Mouse (Mus musculus): ENCODE data around the gene Runx1. TPM values are rescaled to one million over a fixed set of nuclear protein-coding genes. Genes with fewer than 3 reads are reported as not detected.
A peak's percentile ranks its signal among the peaks of the same experiment; 100 is the strongest.

The Runx1 gene
- 4.1 and 4.4 TPM in 2 replicates for polyA plus RNA-seq (2015; fragmentation: Nextera tagmentation; extraction: Ambion mirVana)

GRCm38 (mm10) chr16:92825908-92826650, at the start of gene Runx1:
Gene Runx1, minus strand, starts transcription at chr16:92826149.
- no peaks in the 10 kb centered on the region for H3K9me3 ChIP-seq (replicated peaks; ENCODE audit: control insufficient read depth, low read length)
- peak within 1 kb of the TSS; percentile 75 for H3K4me2 ChIP-seq (ENCODE audit: low read depth, low read length)
- peak; percentile 67 for ATAC-seq (ENCODE audit: low read depth)
- no peaks in the 10 kb centered on the region for H3K36me3 ChIP-seq (ENCODE audit: control insufficient read depth, insufficient read depth)
- H3K27me3 ChIP-seq (ENCODE audit: control insufficient read depth, insufficient read depth, low read depth, low read length) = no peaks in the 10 kb centered on the region
- H3K9ac ChIP-seq (ENCODE audit: low read depth, low read length) = peak within 1 kb of the TSS; percentile 68
- 15% methylated on average over 11 of the region's 11 CpGs for WGBS (ENCODE audit: insufficient replicate concordance)
- H3K4me1 ChIP-seq (ENCODE audit: control insufficient read depth, low read depth, low read length) = peaks cover 39% of the 10 kb centered on the region
- peak within 1 kb of the TSS; percentile 62 for H3K4me3 ChIP-seq (ENCODE audit: low read depth, low read length)
- peak within 1 kb of the TSS; percentile 89 for H3K27ac ChIP-seq (ENCODE audit: low read length)

- Histone ChIP-seq H3K27me3 (ENCODE audit: control insufficient read depth, insufficient read depth, low read depth, low read length) (no peaks in the 10 kb centered on the region; the same call in 1 of the 2 replicates), H3K27ac (ENCODE audit: low read length) (no peak overlapping the region), H3K4me1 (ENCODE audit: control insufficient read depth, low read depth, low read length) (no peaks in the 10 kb centered on the region), H3K9me3 (replicated peaks; ENCODE audit: control insufficient read depth, low read length) (no peaks in the 10 kb centered on the region), H3K4me2 (ENCODE audit: low read depth, low read length) (no peak overlapping the region), H3K9ac (ENCODE audit: low read depth, low read length) (no peak overlapping the region), H3K36me3 (ENCODE audit: control insufficient read depth, insufficient read depth) (no peaks in the 10 kb centered on the region), H3K4me3 (ENCODE audit: low read depth, low read length) (no peak overlapping the region)
- ATAC-seq (ENCODE audit: low read depth) = no peak
- WGBS (ENCODE audit: insufficient replicate concordance) = 18% methylated on average over 3 of the region's 3 CpGs
These were observed 48.1 kb upstream of the Runx1 start for GRCm38 (mm10) chr16:92874015-92874414.

GRCm38 (mm10) chr16:92871728-92872127, 45.8 kb upstream of the Runx1 start:
- no peaks in the 10 kb centered on the region for H3K36me3 ChIP-seq (ENCODE audit: control insufficient read depth, insufficient read depth)
- H3K4me3 ChIP-seq (ENCODE audit: low read depth, low read length) = no peak overlapping the region
- WGBS (ENCODE audit: insufficient replicate concordance) = 37% methylated on average over 11 of the region's 11 CpGs
- H3K27ac ChIP-seq (ENCODE audit: low read length) = no peak overlapping the region
- H3K4me1 ChIP-seq (ENCODE audit: control insufficient read depth, low read depth, low read length) = no peaks in the 10 kb centered on the region
- H3K9me3 ChIP-seq (replicated peaks; ENCODE audit: control insufficient read depth, low read length) = no peaks in the 10 kb centered on the region
- H3K4me2 ChIP-seq (ENCODE audit: low read depth, low read length) = no peak overlapping the region
- H3K9ac ChIP-seq (ENCODE audit: low read depth, low read length) = no peak overlapping the region
- ATAC-seq (ENCODE audit: low read depth) = 0 out of 2 replicates have a peak, but pooled peaks have one; percentile 30
- H3K27me3 ChIP-seq (ENCODE audit: control insufficient read depth, insufficient read depth, low read depth, low read length) = no peaks in the 10 kb centered on the region; the same call in 1 of the 2 replicates

- Histone ChIP-seq H3K4me1 (ENCODE audit: control insufficient read depth, low read depth, low read length) (no peaks in the 10 kb centered on the region), H3K9me3 (replicated peaks; ENCODE audit: control insufficient read depth, low read length) (no peaks in the 10 kb centered on the region), H3K27me3 (ENCODE audit: control insufficient read depth, insufficient read depth, low read depth, low read length) (no peaks in the 10 kb centered on the region; the same call in 1 of the 2 replicates), H3K9ac (ENCODE audit: low read depth, low read length) (no peak overlapping the region), H3K4me3 (ENCODE audit: low read depth, low read length) (no peak overlapping the region), H3K36me3 (ENCODE audit: control insufficient read depth, insufficient read depth) (no peaks in the 10 kb centered on the region), H3K27ac (ENCODE audit: low read length) (peak overlapping the region; percentile 32; the same call in 1 of the 2 replicates), H3K4me2 (ENCODE audit: low read depth, low read length) (no peak overlapping the region)
- 24% methylated on average over 4 of the region's 4 CpGs for WGBS (ENCODE audit: insufficient replicate concordance)
- ATAC-seq (ENCODE audit: low read depth) = no peak
These were observed 42.6 kb upstream of the Runx1 start for GRCm38 (mm10) chr16:92868550-92868949.

- H3K9me3 ChIP-seq (replicated peaks; ENCODE audit: control insufficient read depth, low read length) = no peaks in the 10 kb centered on the region
- H3K9ac ChIP-seq (ENCODE audit: low read depth, low read length) = no peak overlapping the region
- 26% methylated on average over 9 of the region's 9 CpGs for WGBS (ENCODE audit: insufficient replicate concordance)
- no peak overlapping the region for H3K4me2 ChIP-seq (ENCODE audit: low read depth, low read length)
- no peaks in the 10 kb centered on the region for H3K4me1 ChIP-seq (ENCODE audit: control insufficient read depth, low read depth, low read length)
- no peaks in the 10 kb centered on the region; the same call in 1 of the 2 replicates for H3K27me3 ChIP-seq (ENCODE audit: control insufficient read depth, insufficient read depth, low read depth, low read length)
- no peak for ATAC-seq (ENCODE audit: low read depth)
- H3K4me3 ChIP-seq (ENCODE audit: low read depth, low read length) = no peak overlapping the region
- no peak overlapping the region for H3K27ac ChIP-seq (ENCODE audit: low read length)
- no peaks in the 10 kb centered on the region for H3K36me3 ChIP-seq (ENCODE audit: control insufficient read depth, insufficient read depth)
These were observed 41.4 kb upstream of the Runx1 start for GRCm38 (mm10) chr16:92867261-92867935.

GRCm38 (mm10) chr16:92865314-92865713, 39.4 kb upstream of the Runx1 start:
- no peaks in the 10 kb centered on the region for H3K36me3 ChIP-seq (ENCODE audit: control insufficient read depth, insufficient read depth)
- no peak overlapping the region for H3K27ac ChIP-seq (ENCODE audit: low read length)
- WGBS (ENCODE audit: insufficient replicate concordance) = 74% methylated on average over 3 of the region's 3 CpGs
- no peaks in the 10 kb centered on the region for H3K9me3 ChIP-seq (replicated peaks; ENCODE audit: control insufficient read depth, low read length)
- no peak overlapping the region for H3K4me3 ChIP-seq (ENCODE audit: low read depth, low read length)
- H3K4me2 ChIP-seq (ENCODE audit: low read depth, low read length) = no peak overlapping the region
- no peaks in the 10 kb centered on the region; the same call in 1 of the 2 replicates for H3K27me3 ChIP-seq (ENCODE audit: control insufficient read depth, insufficient read depth, low read depth, low read length)
- H3K4me1 ChIP-seq (ENCODE audit: control insufficient read depth, low read depth, low read length) = no peaks in the 10 kb centered on the region
- ATAC-seq (ENCODE audit: low read depth) = no peak
- no peak overlapping the region for H3K9ac ChIP-seq (ENCODE audit: low read depth, low read length)

GRCm38 (mm10) chr16:92864191-92864590, 38.2 kb upstream of the Runx1 start:
- Histone ChIP-seq H3K4me1 (ENCODE audit: control insufficient read depth, low read depth, low read length) (no peaks in the 10 kb centered on the region), H3K9ac (ENCODE audit: low read depth, low read length) (no peak overlapping the region), H3K4me2 (ENCODE audit: low read depth, low read length) (no peak overlapping the region), H3K27ac (ENCODE audit: low read length) (no peak overlapping the region), H3K36me3 (ENCODE audit: control insufficient read depth, insufficient read depth) (no peaks in the 10 kb centered on the region), H3K27me3 (ENCODE audit: control insufficient read depth, insufficient read depth, low read depth, low read length) (no peaks in the 10 kb centered on the region), H3K4me3 (ENCODE audit: low read depth, low read length) (no peak overlapping the region), H3K9me3 (replicated peaks; ENCODE audit: control insufficient read depth, low read length) (no peaks in the 10 kb centered on the region)
- no peak for ATAC-seq (ENCODE audit: low read depth)
- WGBS (ENCODE audit: insufficient replicate concordance) = 35% methylated on average over 2 of the region's 2 CpGs

- H3K4me3 ChIP-seq (ENCODE audit: low read depth, low read length) = no peak overlapping the region
- no peaks in the 10 kb centered on the region for H3K4me1 ChIP-seq (ENCODE audit: control insufficient read depth, low read depth, low read length)
- H3K36me3 ChIP-seq (ENCODE audit: control insufficient read depth, insufficient read depth) = no peaks in the 10 kb centered on the region
- no peak overlapping the region for H3K9ac ChIP-seq (ENCODE audit: low read depth, low read length)
- H3K4me2 ChIP-seq (ENCODE audit: low read depth, low read length) = no peak overlapping the region
- no peaks in the 10 kb centered on the region for H3K27me3 ChIP-seq (ENCODE audit: control insufficient read depth, insufficient read depth, low read depth, low read length)
- no peak overlapping the region for H3K27ac ChIP-seq (ENCODE audit: low read length)
- ATAC-seq (ENCODE audit: low read depth) = no peak
- H3K9me3 ChIP-seq (replicated peaks; ENCODE audit: control insufficient read depth, low read length) = no peaks in the 10 kb centered on the region
These were observed 37.2 kb upstream of the Runx1 start for GRCm38 (mm10) chr16:92863179-92863578.

- WGBS (ENCODE audit: insufficient replicate concordance) = 73% methylated on average over 4 of the region's 4 CpGs
- Histone ChIP-seq H3K4me3 (ENCODE audit: low read depth, low read length) (no peak overlapping the region), H3K27me3 (ENCODE audit: control insufficient read depth, insufficient read depth, low read depth, low read length) (no peaks in the 10 kb centered on the region), H3K36me3 (ENCODE audit: control insufficient read depth, insufficient read depth) (no peaks in the 10 kb centered on the region), H3K9me3 (replicated peaks; ENCODE audit: control insufficient read depth, low read length) (no peaks in the 10 kb centered on the region), H3K4me1 (ENCODE audit: control insufficient read depth, low read depth, low read length) (no peaks in the 10 kb centered on the region), H3K9ac (ENCODE audit: low read depth, low read length) (no peak overlapping the region), H3K27ac (ENCODE audit: low read length) (no peak overlapping the region), H3K4me2 (ENCODE audit: low read depth, low read length) (no peak overlapping the region)
- ATAC-seq (ENCODE audit: low read depth) = no peak
These were observed 36.5 kb upstream of the Runx1 start for GRCm38 (mm10) chr16:92862430-92862829.

Measured in liver, embryonic 16.5 days (tissue).